Mouse (Mus musculus): ENCODE data around the gene Gins3. TPM values are rescaled to one million over a fixed set of nuclear protein-coding genes. Genes with fewer than 3 reads are reported as not detected.
"Not testable (repeated sequence)": the region's sequence is repeated elsewhere in the genome, so short reads cannot be mapped to it uniquely, and the experiment has no call there.

The Gins3 gene
- total RNA-seq, 1 experiment from 2014 or later = 22.9 TPM

DNA sequence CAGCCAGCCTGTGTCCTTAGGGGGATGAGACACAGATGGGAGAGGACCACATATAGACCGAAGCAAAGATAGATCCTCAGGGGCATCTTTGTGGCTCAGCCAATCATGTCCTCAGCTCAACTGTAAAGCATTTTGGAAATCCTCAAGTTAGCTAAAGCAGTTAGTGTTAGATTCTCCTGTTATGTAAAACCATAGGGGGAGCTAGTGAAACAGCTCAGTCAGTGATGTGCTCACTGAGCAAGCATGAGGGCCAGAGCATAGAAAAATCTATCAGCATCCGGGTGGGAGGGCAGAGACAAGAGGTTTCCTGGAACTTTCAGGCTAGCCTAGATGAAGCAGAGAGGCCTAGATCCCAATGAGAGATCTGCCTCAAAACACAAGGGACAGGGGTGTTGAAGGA, 8.4 kb upstream of the Gins3 start:
- ATAC-seq (replicated peaks in 1 of 2; ENCODE audit: insufficient read depth in 1 of 2, low FRiP score in 2 of 2, low TSS enrichment in 1 of 2, low read depth in 1 of 2, poor library complexity in 2 of 2, severe bottlenecking in 2 of 2) = no peak

DNA sequence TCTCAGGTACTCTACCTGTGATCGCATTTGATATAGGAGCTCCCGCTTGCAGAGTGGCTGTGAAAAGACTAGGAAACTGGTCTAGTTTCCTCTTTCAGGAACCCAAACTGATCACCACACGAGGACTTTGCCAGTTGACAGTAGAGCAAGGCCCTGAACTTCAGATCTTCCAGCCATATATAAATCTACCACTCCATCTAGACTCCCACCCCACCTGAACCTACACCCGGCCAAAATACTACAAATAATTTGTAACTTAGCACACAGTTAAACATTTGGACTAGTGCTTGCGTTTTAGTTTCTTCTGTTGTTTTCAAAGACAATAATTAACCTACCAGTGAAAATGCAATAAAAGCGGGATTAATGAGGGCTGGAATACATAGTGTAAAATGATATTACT, 413 bp upstream of the Gins3 start:
- ATAC-seq (replicated peaks in 1 of 2; ENCODE audit: insufficient read depth in 1 of 2, low FRiP score in 2 of 2, low TSS enrichment in 1 of 2, low read depth in 1 of 2, poor library complexity in 2 of 2, severe bottlenecking in 2 of 2) = no peak

DNA sequence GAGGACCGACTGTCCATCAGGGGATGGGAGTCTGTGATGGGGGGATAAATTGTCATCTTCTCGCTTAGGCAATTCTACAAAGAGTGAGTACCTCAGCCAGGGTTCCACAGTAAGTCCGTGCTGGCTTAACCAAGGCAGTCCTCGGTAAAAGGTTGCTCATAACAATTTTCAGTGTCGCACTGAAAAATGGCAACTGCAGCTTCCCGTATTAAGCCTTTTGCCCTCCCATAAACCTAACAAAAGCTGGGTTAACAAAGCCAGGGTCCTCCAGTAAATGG, 749 bp downstream of the Gins3 start:
- no peak for ATAC-seq (replicated peaks in 1 of 2; ENCODE audit: insufficient read depth in 1 of 2, low FRiP score in 2 of 2, low TSS enrichment in 1 of 2, low read depth in 1 of 2, poor library complexity in 2 of 2, severe bottlenecking in 2 of 2)

DNA sequence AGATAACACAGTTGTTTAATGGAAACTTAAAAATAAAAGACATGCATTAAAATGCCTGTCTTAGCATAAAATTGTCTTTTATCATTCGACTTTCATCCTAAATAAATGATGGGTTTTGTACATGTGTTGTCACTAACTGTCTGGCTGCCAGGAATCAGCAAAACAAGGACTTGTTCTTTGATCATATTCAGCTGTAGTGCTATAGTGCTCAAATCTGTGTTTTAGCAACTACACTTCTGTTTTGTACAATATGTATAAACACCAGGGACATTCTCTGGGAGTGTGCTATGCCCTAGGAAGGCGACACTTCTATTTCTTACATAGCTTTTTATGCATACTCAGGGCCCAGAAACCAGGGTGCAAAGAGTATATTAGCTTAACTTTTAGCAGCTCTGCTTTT, 11.7 kb downstream of the Gins3 start:
- ATAC-seq (replicated peaks in 1 of 2; ENCODE audit: insufficient read depth in 1 of 2, low FRiP score in 2 of 2, low TSS enrichment in 1 of 2, low read depth in 1 of 2, poor library complexity in 2 of 2, severe bottlenecking in 2 of 2) = no peak

DNA sequence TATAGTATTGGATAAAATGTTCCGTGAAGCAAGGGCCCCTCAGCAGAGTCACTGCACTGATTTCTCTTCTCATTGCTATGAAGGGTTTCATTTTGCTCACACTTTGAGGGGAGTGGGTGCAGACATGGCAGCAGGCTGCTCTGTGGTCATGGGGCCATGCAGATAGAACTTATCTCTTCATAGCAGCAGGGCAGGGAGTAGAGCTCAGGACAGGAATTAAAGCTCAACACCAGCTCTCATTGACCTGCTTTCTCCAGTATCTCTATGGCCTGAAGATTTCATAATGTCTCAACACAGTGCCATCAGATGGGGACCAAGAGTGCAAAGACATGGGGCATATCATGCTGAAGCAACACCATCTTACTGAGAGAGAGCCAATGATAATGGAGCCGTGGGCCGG, 15.0 kb downstream of the Gins3 start:
- no peak for ATAC-seq (replicated peaks in 1 of 2; ENCODE audit: insufficient read depth in 1 of 2, low FRiP score in 2 of 2, low TSS enrichment in 1 of 2, low read depth in 1 of 2, poor library complexity in 2 of 2, severe bottlenecking in 2 of 2)

DNA sequence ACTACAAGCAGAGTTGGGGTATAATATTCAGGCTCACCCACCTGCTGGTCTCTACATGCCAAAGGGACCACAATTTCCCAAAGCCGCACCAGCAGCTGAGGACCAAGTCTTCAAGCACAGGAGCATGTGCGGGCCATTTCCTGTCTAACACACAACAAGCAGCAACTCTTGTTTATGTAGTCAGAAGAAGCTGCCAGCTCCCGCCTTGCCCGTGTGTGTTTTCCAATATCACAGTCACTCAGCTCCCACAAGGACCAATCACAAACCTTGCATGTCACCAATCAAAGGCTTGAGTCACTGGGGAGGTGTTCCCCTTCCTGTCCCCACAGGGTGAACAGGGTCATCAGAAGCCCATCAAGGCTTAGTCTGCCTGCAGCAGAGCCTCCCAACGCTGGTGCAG, 20.1 kb downstream of the Gins3 start:
- ATAC-seq (replicated peaks in 1 of 2; ENCODE audit: insufficient read depth in 1 of 2, low FRiP score in 2 of 2, low TSS enrichment in 1 of 2, low read depth in 1 of 2, poor library complexity in 2 of 2, severe bottlenecking in 2 of 2) = no peak

DNA sequence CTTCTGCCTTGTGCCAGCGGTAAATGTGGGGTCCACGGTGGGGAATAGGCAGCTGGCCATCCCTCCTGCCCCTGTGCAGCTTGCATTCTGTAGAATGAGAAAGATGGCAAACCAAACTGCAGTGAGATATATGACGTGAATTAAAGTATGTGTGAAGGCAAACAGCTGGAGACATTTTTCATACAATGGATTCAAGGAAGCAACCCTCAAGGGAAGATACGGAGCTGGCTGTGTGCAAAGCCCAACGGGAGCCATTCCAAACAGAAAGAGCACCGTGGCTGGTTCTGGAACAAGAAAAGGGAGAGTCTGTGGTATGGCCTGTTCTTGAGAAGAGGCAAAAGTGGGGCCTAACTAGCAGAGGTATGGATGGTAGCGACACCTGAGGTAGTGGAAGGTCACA, 22.6 kb downstream of the Gins3 start:
- ATAC-seq (replicated peaks in 1 of 2; ENCODE audit: insufficient read depth in 1 of 2, low FRiP score in 2 of 2, low TSS enrichment in 1 of 2, low read depth in 1 of 2, poor library complexity in 2 of 2, severe bottlenecking in 2 of 2) = no peak

DNA sequence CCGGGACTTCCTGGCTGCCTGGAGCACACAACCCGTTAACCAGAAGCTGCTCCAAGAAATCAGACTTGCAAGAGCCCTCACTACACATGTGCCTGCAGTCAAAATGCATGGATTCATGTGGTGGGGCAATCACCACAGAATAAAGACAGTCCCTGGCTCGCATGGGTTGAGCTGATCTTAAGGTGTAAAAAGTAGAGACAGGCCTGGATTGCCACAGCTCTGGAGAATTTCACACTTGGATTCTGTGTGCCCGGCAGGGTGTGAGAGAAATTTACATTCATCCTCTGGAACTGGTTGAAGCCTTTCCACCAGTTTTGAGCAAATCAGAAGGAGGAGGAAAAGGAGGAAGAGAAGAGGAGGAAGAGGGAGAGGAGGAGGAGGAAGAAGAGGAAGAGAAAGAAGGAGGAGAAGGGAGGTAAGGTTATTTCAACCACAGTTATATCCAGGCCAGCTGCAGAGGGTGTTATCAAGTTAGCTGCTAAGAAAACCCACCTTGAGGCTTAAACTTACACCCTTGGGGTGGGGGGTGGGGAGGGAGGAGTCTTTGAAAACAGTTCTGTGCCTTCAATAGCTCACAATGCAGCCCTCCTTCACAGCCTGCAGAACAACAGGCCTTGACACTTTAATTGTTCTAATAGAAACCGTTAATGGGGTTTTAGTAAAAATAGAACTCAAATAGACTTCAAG, 23.2 kb downstream of the Gins3 start:
- ATAC-seq (replicated peaks in 1 of 2; ENCODE audit: insufficient read depth in 1 of 2, low FRiP score in 2 of 2, low TSS enrichment in 1 of 2, low read depth in 1 of 2, poor library complexity in 2 of 2, severe bottlenecking in 2 of 2) = no peak

DNA sequence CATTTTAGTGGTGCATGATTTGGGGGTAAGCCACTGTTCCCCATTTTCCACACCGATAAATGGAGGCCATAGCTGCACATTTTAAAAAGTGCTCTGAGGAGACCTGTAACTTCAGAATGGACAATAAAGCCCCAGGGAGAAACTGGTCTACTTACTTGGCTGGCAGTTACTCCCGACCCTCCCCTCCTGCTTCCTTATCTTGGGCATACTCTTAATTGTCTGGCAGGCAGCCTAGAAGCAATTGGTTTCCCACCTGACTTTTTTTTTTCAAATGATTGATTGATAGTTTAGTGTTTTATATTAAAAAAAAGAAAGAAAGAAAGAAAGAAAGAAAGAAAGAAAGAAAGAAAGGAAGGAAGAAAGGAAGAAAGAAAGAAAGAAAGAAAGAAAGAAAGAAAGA, 24.3 kb downstream of the Gins3 start:
- ATAC-seq (replicated peaks in 1 of 2; ENCODE audit: insufficient read depth in 1 of 2, low FRiP score in 2 of 2, low TSS enrichment in 1 of 2, low read depth in 1 of 2, poor library complexity in 2 of 2, severe bottlenecking in 2 of 2) = no peak

DNA sequence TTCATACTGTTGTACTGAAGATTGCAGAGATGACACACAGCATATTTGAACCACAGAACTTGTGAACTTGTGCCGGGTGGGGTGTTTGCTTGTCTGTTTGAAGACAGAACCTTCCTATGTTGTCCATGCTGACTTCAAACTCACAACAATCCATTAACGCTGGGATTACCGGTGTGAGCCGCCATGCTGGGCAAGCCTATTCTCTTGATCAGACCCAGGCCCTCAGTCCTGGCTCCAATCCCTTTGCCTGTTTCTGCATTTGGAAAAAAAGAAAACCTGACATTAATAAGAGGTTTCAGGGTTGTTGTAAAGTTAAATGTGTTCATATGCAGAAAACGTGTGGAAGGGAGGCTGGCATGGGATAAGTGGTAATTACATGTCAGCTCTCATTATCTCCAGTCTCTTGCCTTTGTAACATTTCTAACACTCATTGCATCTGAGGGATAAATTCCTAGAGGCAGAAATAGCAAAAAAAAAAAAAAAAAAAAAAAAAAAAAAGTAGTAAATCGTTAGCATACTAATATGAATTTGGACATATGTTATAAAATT, 27.2 kb downstream of the Gins3 start:
- no peak for ATAC-seq (replicated peaks in 1 of 2; ENCODE audit: insufficient read depth in 1 of 2, low FRiP score in 2 of 2, low TSS enrichment in 1 of 2, low read depth in 1 of 2, poor library complexity in 2 of 2, severe bottlenecking in 2 of 2)

DNA sequence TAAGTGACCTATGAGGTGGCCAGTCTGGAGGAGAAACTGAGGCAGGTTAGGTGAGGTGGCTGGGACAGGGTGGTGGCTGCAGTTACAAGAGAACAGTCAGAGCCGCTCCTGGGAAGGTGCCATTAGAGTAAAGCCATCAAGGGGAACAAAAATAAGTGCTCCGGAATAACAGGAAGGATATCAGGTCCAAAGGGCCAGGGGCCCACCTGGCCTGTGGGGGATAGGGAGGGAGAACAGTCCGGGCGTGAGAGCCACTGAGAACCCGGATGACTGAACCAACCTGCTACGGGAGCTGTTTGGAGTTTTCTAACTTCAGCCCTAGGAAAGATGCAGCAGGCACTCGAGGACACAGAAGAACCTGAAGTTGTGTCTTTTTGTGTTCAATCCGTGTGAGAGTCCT, 27.8 kb downstream of the Gins3 start:
- no peak for ATAC-seq (replicated peaks in 1 of 2; ENCODE audit: insufficient read depth in 1 of 2, low FRiP score in 2 of 2, low TSS enrichment in 1 of 2, low read depth in 1 of 2, poor library complexity in 2 of 2, severe bottlenecking in 2 of 2)

DNA sequence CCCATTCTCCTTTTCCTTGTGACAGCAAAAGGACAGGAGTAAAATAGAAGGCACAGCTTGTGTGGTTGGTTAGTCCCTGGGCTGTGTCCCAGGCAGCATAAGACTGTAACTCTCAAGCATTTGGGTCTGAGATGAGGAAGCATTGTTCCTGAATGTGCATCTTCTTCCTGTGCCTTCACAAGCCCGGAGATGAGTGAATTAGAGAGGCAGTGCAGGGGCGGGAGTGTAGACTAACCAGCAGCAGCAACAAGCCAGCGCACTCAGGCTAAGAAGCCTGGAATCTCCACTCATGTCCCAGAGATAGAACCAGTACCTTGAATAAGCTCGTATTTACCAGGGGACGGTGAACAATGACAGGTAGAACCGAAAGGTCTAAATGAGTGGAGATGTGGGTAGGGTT, 28.3 kb downstream of the Gins3 start:
- no peak for ATAC-seq (replicated peaks in 1 of 2; ENCODE audit: insufficient read depth in 1 of 2, low FRiP score in 2 of 2, low TSS enrichment in 1 of 2, low read depth in 1 of 2, poor library complexity in 2 of 2, severe bottlenecking in 2 of 2)

DNA sequence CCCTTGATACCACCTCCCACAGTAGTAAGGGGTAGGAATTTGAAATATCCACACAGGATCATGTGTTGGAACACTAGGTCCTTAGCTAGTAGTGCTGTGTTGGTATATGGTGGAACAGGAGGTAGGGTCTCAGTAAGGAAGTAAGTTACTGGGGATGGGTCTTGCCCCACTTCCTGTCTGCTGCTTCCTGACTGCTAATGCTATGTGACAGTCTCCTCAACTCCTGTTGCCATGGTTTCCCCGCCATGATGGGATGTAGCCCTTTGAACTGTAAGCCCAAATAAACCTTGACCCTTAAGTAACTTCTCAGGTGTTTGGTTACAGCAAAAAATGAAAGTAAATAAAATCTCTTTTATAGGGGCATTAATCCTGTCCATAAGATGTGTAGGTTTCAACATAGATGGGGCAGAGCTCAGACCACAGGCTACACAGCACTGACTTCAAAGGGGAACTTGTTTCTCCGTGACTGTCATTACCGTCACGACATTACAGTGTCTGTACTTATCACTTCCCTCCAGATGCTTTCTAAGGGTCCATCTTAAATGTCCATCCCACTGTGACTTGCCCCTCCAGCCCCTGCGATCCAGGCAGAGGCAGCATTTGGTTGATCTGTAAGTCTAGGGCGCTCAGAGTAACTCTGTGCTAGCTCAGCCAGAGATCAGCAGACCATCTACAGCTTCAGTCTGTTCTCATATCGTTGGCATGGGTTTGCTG, 29.8 kb downstream of the Gins3 start:
- ATAC-seq (replicated peaks in 1 of 2; ENCODE audit: insufficient read depth in 1 of 2, low FRiP score in 2 of 2, low TSS enrichment in 1 of 2, low read depth in 1 of 2, poor library complexity in 2 of 2, severe bottlenecking in 2 of 2) = no peak

DNA sequence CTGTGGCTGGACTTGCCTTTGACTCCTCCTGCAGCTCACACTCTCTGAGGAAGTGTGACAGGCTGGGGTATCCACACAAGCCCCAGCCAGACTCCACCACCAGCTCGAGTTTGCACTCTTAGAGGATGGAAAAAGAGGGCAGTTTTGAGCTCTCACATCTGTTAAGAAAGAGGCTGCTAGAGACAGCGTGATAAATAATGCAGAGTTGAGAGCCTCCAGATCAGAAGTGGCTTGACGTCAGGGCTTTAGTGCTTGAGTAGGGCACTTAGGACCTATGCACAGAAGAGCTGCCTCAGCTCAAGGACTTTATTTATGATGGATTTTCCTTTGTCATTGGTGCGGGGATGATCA, 30.3 kb downstream of the Gins3 start:
- ATAC-seq (replicated peaks in 1 of 2; ENCODE audit: insufficient read depth in 1 of 2, low FRiP score in 2 of 2, low TSS enrichment in 1 of 2, low read depth in 1 of 2, poor library complexity in 2 of 2, severe bottlenecking in 2 of 2) = no peak

DNA sequence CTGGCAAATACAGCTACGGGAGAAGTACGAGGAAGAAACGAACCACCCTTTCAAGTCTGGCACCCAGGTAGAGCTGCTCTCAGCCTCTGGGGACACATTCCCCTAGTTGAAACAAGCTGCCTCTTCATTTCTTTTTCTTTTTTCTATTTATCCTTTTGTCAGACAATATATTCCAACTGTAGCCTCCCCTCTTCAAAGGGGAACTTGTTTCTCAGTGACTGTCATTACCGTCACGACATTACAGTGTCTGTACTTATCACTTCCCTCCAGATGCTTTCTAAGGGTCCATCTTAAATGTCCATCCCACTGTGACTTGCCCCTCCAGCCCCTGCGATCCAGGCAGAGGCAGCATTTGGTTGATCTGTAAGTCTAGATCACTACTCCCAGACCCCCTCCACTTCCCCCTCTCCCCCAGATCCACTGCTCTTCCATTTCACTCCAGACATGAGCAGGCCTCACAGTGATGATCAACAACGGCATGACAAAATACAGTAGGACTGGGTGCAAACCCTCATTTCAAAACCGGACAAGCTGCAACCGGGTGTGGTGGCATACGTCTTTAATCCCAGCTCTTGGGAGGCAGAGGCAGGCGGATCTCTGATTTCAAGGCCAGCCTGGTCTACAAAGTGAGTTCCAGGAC, 32.7 kb downstream of the Gins3 start:
- ATAC-seq (replicated peaks in 1 of 2; ENCODE audit: insufficient read depth in 1 of 2, low FRiP score in 2 of 2, low TSS enrichment in 1 of 2, low read depth in 1 of 2, poor library complexity in 2 of 2, severe bottlenecking in 2 of 2) = not testable (repeated sequence)

DNA sequence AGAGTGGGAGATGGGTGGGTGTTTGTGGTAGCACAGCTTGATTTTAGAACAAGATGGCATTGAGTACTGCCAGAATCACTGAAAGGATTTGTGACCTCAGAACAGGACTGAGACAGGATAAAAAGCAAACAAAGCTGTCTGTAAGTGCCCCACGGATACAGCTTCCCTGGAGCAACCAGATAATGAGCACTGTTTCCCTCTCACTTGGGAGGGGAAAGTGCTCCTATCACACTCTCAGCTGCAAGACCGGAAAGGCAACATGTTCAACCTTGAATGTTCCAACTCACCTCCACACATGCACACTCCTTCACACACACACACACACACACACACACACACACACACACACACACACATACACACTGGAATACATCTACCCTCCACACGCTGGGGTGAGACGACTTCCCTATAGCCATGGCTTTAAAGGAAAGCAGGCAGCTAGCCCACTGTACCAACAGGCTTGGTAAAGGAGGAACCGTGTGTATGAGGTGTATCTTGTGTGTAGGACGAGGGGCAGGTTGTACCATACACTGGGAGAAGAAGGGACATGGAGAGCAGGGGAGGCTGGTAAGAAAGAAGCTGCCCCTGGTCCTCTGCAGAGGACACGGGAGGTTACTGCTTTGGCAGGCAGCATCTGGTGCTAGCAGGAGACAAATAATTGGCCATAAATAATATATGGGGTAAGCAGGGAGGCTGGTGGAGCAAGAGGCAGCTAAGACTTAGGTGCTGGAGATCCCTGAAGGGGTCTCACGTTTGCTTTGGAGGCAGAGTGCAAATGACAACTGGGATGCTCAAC, 35.1 kb downstream of the Gins3 start:
- ATAC-seq (replicated peaks in 1 of 2; ENCODE audit: insufficient read depth in 1 of 2, low FRiP score in 2 of 2, low TSS enrichment in 1 of 2, low read depth in 1 of 2, poor library complexity in 2 of 2, severe bottlenecking in 2 of 2) = no peak

DNA sequence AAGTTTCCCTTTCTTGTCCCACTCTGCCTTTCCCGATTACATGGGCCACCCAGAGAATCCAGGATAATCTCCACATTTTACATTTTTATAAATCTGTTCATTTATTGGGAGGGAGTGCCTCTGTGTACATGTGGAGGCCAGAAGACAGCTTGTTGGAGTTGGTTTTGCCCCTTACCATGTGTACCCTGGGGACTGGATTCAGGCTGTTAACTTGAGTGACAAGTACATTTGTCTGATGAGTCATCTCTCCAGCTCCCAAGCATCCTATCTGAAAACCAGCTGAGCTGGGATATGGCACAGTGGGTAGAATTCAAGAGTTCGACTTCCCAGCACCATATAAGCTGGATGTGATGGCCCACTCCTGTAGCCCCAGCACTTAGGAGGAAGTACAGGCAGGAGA, 36.7 kb downstream of the Gins3 start:
- ATAC-seq (replicated peaks in 1 of 2; ENCODE audit: insufficient read depth in 1 of 2, low FRiP score in 2 of 2, low TSS enrichment in 1 of 2, low read depth in 1 of 2, poor library complexity in 2 of 2, severe bottlenecking in 2 of 2) = no peak

DNA sequence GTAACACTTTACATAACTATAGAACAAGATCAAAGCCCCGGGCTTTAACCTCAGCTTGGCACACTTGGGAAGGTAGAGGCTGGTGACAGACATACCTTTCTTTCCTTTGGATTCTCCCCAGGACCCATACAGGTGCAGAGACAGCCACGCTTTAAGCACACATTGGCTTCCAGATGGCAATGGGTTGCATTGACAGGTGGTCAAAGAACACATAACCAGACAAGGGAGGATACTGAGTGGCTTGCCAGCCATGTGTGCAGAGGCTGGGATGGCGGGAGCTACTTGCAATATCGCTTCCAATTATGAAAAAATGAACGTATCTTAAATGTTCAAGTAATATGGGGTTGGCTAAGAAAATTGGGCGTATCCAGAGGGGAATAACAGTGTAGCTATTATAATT, 38.6 kb downstream of the Gins3 start:
- no peak for ATAC-seq (replicated peaks in 1 of 2; ENCODE audit: insufficient read depth in 1 of 2, low FRiP score in 2 of 2, low TSS enrichment in 1 of 2, low read depth in 1 of 2, poor library complexity in 2 of 2, severe bottlenecking in 2 of 2)

Measured in hematopoietic stem cell, adult 5-6 weeks (primary cell).